Mouse (Mus musculus) cerebellum, postnatal 4 days (tissue): Measurements from ENCODE around the gene Tnfrsf21.

Experiments used
- DNase-seq, 2 experiments: peaks; one replicate each; pipeline ENCODE4 v3.0.0; 2022; ENCODE audit warnings: low spot score in 2 of 2, mixed read lengths in 1 of 2

Tnfrsf21 gene

DNA sequence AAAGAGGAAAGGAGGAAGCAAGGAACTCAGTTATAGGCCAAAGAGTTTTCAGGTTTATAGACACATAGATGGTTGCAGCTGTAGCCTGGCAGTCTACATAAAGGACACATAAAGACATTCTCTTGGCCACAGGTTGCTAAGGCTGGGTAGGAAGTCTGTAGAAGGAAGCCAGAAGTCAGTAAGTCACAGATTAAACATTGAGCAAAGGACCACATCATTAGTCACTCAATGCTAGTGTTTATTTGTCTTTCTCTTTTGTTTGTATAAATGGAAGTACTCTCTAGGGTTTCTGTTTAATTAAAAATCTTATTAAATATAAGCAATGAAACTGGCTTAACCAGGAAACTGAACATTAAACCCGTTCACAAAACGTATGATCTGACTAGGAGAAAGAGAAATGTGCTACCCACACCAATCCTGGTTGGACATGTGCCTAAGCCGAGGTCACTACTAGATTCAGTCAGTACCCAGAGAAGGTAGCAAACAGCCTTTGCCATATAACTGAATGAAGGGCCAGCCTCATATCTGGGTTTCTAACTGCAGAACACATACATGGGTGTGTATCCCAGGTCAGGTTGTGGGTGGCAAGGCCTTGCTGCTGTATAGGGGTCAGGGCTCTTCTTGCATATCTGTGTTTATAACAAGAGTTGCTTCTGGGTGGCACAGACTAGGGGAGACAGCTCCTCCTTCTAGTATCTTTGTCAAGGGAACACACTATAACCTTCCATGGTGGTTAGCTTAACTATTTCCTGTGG is 113.9 kb downstream of the Tnfrsf21 start:
- DNase-seq = no peak

DNA sequence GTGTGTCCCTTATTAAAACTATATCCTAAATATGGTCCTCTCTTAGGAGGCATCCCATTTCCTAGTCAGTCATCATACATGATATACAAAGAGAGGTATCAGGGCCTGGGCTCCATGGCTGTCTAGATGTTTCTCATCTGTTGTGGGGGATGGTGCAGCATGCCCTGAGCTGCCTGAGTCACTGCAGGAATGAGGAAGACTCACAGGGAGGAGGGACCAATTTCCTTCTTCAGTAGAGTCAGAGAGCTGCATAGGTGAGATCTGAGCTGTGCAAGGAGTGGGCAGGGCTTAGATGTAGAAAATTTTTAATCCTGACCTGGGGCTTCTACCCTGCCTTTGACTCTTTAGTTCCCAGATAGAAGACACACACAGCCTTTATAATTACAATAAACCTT is 114.5 kb downstream of the Tnfrsf21 start:
- DNase-seq = no peak

GRCm38 (mm10) chr17:43132477-43132876 is 116.1 kb downstream of the Tnfrsf21 start:
- DNase-seq = no peak

DNA sequence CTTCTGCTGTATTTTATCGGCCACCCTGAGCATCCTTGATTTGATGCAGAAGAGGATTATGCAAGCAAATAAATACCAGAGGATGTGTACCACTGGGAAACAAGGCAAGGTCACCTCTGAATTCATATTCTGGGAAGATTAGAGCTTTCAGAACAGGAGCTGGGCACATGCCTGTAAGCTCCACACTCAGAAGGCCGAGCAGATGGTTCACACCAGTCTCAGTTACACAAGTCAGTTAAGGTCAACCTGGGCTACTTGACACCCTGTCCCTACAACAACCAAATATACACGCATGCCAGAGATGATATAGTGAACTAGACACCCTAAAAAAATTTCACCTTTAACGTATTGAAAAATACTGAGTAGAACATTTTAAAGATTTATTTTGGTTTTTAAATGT is 116.8 kb downstream of the Tnfrsf21 start:
- DNase-seq = no peak

GRCm38 (mm10) chr17:43134991-43135390 is 118.6 kb downstream of the Tnfrsf21 start:
- no peak for DNase-seq

GRCm38 (mm10) chr17:43135398-43136265 is 119.3 kb downstream of the Tnfrsf21 start:
- no peak for DNase-seq

GRCm38 (mm10) chr17:43136720-43137119 is 120.4 kb downstream of the Tnfrsf21 start:
- DNase-seq = no peak

DNA sequence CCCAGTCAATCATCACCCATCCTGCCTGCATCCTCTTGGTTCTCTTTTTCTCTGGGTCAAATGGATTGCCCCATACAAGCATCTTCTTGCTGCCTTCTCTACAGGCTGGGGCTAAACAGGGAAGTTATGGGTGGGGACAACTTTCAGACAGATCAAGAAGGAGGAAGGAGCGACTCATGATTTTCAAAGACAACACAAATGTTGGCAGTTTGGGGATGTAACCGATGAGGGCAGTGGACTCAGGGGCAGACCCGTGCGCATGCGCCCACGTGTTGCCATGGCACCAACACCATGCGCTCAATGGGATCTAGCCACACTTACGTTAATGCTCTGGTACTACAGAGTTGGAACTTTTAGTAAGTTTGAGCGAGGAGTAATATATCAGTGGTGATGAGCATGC is 121.5 kb downstream of the Tnfrsf21 start:
- DNase-seq = no peak

- DNase-seq = no peak
Observed at GRCm38 (mm10) chr17:43138356-43138755, 122.0 kb downstream of the Tnfrsf21 start.
